Mouse (Mus musculus): ENCODE data around the gene Ano1.

Gene Ano1

DNA sequence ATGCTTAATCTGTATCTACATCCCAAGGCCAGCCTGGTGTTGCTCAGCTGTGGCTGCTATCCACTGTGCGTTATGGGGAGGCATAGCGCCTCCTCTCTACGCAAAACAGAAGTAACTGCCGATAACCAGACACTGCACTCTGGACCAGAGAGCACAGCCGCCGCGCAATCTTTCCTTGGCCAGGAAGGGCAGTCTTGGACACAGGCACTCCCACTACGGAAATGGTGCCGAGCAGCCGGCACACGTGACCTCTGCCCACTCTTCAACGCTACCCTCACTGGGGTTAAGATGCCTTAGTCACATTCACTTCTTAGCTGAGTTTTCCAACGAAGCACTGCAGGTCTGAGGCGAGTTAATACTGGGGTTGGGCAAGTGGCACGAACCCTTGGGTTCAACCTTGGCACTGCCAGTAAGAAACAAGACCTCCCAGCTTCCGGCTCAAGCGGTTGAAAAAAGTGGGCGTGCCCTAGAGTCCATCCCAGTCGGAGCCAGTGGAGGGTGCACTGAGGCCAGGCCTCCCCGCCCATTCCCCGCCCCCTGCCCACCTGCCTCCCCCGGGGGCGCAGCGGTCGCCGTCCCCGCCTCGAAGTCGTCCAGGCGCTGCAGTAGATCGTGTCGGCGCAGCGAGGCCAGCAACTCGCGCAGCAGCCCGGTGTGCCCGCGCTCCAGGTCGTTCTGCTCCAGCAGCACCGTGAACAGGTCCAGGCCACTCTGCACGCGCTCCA lies 170.1 kb downstream of the Ano1 start:
- peak; percentile 89 to 91 for DNase-seq

DNA sequence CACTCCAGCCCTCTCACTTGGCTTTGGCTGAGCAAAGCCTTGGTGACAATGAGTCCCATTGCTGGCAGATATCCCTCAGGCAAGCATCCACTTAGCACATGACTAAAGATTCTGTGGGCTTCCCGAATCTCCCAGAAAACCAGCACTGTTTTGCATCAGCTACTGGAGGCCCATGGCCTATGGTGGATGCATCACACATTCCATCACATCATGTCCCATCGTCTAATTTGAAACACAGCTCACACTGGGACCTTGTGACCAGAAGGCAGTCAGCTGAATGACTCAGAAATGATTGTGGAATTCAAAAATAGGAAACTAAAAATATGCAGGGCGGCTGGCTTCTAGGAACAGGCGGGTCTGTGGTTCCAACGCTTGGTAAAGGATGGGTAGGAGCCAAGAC lies 173.9 kb downstream of the Ano1 start:
- DNase-seq = no peak

DNA sequence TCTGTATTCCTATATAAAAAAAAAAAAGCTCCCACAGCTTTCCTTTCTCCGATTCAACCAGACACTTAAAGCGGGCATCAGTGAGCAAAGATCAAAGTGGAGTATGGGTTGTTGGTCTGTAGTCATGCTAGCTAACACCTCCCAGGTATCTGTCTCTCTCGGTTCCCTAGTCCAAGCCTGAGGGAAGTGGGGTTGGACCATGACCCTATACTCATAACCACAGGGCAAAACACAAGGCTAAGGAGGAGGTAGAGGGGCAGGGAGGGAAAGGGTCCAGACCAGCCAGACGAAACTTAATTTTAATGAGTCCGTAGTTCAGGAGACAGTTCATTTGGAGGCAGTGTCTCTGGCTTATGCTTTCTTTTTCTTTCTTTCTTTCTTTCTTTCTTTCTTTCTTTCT lies 179.5 kb downstream of the Ano1 start:
- no peak for DNase-seq

DNA sequence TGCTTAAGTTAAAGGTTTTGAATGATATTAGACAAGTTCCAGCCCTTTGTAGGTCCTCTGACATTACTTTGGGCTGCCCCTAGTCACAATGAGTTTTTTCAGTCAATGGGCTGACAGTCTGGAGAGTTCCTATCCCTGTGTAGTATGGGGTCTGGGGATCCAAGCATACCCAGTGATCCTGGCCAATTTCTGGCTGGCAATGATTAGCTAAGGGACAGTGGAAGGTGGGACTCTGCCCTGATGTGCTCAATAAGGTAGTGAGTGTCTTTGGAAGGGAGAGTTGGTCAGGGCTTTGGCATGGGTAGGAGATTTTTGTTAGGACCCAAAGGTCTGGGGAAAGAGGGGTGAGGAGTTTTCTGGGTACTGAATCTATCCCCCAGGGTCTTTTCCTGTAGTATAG lies 180.2 kb downstream of the Ano1 start:
- no peak for DNase-seq

DNA sequence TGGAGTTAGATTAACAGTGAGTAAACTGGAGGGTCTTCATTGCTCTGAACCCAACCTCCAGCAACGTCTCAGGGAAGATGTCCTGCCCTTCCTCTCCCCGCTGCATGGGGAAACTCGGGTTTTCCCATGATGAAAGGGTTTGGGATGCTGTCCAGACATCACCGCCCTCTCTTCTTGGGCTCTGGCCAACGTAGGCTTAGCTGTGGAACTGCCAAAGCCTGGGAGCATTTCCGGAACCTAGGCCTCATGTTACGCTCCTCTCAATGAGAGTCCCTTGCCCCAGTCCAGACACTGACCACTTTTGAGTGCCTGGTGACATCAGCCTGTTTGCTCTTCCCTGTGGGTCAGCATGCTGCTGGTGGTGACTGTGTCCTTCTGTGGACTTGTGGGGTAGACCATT lies 182.3 kb downstream of the Ano1 start:
- DNase-seq = peak; percentile 47 to 55

DNA sequence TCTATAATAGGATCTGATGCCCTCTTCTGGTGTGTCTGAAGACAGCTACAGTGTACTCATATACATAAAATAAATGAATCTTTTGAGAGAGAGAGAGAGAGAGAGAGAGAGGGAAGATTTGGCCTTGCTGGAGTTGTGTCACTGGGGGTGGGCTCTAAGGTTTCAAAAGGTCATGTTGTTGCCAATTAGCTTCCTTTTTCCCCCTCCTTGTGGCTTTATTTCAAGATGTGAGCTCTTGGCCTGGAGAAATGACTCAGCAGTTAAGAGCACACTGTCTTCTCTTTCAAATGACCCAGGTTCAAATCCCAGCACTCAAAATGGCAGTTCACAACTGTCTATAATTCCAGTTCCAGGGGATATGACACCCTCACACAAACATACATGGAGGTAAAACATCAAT lies 183.7 kb downstream of the Ano1 start:
- DNase-seq = no peak

DNA sequence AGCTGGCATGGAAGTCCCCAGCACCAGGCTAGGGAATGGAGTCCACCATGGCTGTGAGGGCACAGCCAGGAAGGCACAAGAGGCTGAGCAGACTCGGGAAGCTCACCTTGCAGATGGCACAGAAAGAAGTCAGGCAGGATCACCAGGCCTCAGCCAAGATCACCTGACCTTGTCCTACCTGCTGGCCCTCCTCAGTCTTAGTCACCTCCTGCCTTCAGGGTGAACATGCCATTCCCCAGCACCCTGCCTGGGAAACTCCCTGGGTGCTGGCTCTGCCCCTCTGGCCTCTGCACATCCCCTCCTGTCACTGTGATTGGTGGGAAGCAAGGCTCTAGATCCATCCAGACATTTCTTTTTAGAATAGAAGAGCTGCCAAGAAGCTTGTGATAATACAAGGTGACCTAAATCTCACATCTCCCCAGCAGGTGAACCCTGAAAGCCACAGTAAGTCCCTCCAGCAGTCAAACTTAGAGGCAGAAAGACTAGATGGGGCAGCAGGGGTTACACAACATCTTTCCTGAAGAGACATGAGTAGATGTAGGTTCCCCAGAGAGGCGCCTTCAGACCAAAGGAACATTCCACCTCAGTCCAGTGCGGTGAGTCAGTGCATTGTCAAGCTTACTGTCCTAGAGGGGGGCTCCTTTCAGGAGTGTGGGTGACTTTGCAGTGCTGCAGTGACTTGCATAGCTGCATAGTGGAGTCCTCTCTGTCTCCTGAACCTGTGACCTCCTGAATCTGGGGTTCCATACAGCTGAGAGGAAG lies 184.7 kb downstream of the Ano1 start:
- no peak for DNase-seq

DNA sequence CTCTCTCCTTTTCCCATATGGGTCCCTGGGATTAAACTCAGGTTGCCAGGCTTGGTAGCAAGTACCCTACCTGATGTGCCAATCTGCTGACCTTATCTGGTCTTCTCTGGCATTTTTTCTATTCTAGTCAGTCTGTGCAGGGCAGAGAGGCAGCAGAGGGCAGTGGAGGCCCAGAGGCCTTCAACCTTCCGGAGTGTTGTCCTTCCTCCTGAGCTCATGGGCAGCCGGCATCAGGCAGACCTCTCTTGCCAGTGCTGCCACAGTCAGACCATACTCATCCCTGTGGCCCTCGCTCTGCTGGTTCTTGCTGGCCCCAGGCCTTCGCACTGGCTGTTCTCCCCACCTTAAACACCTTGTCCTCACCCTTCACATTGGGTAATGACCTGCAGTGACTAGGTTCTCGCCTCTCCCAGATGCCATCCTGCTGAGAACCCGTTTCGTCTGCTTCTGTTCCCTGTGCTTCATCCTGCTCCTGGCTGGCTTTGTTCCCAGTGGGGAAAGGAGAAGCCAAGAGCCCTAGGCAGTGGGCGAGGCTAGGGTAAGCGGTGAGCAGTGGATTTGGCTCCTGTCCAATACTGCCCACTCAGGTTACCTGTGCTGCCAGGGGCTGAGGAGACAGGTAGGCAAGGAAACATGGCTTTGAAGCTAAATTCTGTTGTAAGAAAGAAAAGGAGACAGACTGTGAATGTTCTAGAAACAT lies 188.2 kb downstream of the Ano1 start:
- DNase-seq = peak in 1 of 2 experiments; percentile 60

DNA sequence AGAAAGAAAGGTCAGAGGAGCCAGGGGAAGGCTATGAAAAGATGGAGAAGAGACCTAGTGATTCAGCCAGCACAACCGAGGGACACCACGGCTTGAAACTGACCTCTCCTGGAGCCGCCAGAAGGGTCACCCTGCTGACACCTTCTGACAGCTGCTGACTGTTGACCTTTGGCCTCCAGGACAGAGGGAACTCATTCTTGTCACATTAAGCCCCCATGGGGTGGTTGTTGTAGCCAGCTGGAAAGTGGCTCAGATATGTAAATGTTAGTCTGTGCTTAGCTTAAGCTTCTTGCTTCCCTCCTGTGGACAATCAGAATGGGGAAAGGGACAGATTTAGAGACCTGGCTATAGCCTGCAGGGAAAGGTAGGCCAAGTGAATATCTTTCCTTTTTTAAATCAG lies 189.8 kb downstream of the Ano1 start:
- DNase-seq = no peak

DNA sequence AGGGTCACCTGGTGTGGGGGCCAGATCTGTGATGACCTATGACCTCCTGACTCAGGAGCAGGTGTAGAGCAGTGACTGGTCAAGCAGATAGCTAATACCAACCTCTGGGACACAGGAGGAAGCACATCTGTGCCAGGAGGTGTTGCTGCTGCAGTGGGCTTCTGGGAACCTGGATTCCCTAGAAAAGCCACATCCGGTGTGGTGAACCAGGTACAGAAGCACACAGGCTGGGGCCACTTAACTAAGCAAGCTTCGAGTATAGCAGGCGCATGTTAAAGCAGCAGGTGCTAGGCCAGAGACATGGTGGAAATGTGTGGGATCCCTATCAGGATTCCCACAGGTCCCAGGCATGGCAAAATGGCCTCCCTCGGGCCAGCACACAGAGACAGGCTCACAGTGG lies 191.2 kb downstream of the Ano1 start:
- DNase-seq = no peak

DNA sequence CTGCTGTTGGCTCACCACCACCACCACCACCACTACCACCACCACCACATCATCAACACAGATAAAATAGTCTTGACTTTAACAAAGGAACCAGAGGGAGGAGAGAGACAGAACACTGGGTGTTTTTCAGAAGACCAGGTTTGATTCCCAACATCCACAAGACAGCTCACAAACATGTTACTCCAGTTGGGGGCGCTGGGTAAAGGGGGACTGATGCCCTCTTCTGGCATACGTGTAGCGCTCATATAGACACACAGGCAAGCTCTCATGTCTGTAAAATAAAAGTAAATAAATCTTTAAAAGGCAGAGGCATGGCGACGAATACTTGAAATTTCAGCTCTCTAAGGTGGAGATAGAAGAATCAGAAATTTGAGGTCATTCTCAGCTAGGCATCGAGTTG lies 193.2 kb downstream of the Ano1 start:
- DNase-seq = no peak

DNA sequence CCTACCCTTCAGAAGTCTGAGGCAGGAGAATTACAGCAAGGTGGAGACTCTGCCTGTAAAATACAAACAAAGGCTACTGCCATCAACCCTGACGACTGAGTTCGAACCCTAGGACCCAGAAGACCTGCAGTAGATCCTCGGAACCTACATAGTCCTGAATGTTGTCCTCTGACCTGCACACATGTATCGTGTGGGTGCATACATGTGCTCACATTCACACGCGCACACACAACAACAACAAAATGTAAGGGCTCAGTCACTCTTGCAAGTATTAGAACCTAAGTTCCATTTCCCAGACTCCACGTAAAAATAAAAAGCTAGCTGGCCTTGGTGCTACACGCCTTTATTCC lies 197.7 kb downstream of the Ano1 start:
- DNase-seq = no peak

DNA sequence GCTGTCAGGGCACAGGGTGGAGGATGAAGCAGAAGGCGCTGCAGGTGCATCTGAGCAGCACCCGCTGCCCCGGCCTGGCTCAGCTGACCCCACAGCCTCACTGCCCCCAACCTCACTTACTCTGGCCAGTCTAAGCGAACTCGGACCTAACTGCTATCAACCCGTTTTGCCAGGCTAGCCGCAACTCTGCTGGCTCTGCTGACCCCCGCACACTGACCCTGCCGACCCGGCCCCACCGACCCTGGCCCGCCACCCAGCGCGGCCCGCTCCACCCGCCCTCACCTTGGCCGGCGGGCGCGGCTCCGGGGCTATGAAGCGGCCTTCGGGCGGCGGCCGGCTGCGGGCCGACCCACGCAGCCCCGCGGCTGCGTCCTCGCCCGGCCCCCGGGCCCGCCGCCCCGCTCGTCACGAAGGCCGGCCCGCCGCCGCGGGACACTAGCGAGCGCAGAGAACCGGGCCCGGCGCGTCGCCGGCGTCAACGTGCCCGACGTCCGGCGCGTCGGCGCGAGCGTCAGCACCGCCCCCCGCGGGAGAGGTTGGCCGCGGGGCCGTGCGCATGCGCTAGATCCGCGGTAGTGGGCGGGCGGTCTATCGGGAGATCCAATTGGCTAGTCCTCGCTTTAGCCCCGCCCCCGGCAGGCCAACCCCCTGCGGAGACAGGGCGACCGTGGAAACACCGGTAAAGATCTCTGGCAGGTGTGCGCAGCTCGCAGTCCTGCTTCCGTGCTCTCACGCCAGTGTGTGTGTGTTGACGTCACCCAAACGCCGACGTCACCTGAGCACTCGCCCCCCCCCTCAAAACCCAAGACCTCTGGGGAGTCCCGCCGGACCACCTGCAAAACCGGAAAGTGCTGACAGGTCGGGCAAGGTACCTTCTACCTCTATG lies 198.3 kb downstream of the Ano1 start, which contains the start of gene Ppfia1:
Gene Ppfia1 (minus strand): TSS at position 493 of the 886 bp plus-strand sequence.
- peak; percentile 97 to 98 for DNase-seq

DNA sequence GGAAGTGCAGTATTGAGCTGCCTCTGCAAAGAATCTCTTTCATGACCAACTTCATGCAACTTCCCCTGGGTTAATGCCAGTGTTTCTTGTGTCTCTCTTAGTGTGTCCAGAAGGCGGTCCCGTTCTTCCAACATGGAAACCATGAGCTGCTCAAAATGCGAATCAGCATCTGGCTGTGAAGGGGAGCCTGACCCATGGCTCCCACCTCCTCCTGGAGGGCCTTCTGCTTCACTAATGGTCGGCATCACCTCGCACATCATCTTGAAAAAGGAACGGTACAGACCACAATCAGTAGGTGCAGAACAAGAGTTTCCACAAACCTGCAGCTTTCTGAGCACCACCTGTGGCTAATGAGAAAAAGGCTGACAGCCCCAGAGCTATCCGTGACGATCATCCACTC lies 199.5 kb downstream of the Ano1 start:
- DNase-seq = no peak

DNA sequence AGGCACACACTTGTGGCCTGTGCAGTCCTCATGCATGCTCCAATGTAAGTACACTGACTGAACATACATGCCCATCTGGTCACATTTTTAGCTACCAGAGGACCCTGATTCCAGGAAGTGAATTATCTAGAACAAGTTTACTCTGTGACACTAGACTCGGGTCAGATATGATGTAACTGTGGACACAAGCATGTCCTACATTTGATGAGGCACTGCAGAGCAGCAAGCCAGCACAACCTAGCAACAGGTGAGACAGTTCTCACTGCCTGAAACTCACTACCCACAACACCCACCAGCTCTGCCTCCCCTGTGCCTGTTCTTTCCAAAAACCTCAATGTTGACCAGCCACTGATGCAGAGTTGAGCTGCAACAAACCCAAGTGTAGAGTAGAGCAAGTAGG lies 201.0 kb downstream of the Ano1 start:
- peak in 1 of 2 experiments; percentile 18 for DNase-seq

DNA sequence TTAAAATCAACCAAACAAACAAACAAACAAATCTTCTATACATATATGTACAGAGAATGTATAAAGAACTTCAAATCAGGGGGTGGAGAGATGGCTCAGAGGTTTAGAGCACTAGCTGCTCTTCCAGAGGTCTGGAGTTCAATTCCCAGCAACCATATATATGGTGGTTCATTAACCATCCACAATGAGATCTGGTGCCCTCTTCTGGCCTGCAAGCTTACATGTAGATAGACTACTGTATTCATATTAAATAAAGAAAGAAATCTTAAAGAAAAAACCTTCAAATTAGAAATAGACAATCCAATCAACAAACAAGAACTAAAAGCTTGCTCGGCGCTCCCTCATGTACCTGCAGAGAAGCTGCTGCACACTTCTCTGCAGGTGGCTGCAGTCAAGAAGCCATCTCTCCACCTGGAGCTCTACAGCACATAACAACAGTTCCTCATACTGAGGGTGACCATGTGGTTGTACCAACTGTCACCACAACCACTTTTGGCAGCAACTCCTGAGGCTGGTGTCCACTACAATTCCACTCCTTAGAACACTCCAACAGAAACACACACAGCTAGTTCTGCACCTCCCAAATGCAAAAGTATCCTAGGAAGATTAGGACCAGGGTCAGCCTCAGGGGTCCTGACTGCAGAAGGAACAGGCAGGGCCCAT lies 201.7 kb downstream of the Ano1 start:
- DNase-seq = no peak

DNA sequence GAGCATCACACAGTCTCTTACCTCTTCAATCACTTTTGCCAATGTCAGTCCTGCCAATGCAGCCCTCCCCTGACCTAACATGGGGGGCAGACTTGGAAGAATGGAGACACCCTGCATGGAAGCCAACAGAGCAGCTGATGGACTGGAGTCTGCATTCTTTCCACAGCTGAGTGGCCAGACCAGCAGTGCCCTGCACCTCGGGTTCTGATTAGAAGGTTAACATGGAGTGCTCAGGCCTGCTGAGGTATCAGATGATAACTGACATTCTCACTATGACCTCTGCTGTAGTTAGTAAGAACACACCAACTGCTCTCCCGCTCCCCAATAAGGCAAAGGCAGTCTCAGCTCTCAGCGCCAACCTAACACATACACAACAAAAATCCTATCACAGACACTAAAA lies 206.5 kb downstream of the Ano1 start:
- no peak for DNase-seq

DNA sequence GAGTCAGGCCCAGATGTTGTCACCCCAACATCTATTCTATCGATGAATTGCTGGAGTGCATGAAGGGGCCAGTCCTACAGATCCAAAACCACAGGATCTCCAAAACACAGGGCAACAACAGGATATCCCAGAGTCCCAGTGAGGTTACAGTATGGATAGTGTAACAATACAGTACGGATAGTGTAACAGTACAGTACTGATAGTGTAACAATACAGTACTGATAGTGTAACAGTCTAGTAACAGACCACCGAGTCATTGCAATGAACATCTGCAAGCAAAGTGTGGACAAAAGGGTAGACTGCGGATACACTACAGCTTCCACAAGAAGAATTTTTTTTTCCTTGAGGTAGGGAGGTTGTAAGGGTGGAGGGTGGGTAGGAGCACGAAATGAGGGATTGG lies 210.4 kb downstream of the Ano1 start:
- DNase-seq = no peak

DNA sequence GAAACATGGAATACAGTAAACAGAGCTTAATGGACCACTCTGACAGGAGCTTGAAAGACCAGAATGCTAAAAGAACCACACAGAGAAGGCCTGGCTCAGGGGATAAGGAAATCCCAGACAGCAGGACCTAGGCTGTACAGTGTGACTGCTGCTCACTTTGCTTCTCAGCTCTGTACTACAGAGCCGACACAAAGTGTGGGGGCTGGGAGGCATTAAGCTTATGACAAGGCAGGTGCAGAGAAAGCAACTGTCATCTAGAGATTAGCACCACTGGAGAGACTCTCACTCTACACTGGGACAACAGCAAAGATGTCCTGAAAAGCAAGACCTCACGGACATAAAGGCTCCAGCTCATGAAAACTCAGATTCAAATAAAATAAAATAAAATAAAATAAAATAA lies 212.6 kb downstream of the Ano1 start:
- DNase-seq = no peak

Measured in lung, adult 18-20 months (tissue).